Mouse (Mus musculus) adrenal gland, adult 2 months (tissue): ENCODE data around the gene Ets2. TPM values are rescaled to one million over a fixed set of nuclear protein-coding genes. Genes with fewer than 3 reads are reported as not detected.

Experiments used
- DNase-seq: peaks from one replicate; pipeline ENCODE4 v3.0.0; 2021
- long read RNA-seq: library from polyadenylated mRNA; stranded (forward); transcript quantifications from one replicate; pipeline ENCODE4 v2.0.0, GENCODE M21; 2021
- polyA plus RNA-seq: library from polyadenylated mRNA; depleted of rRNA; stranded (reverse); fragments of >200 nt; gene quantifications from 2 replicates; pipeline ENCODE4 v1.2.3, GENCODE M21; 2012; rRNA removed
- total RNA-seq, 2 experiments: library from RNA; stranded (reverse); gene quantifications; 2 replicates each; pipeline ENCODE4 v1.2.3; 2021

Ets2 gene
- total RNA-seq (10 to 100 TPM; 40.1 to 47.7 TPM), polyA plus RNA-seq (97.9 and 122 TPM in 2 replicates)
- long read RNA-seq, transcript Ets2-205 (1 exons, 3,312 nt): minor isoform, 5 of 38 reads
- long read RNA-seq, transcript Ets2-201 (10 exons, 3,890 nt): major isoform, 29 of 38 reads
- long read RNA-seq, partial matches to known transcripts: 3 of 38 reads
- long read RNA-seq, other reads (novel, unspliced or antisense): 1 of 38 reads

DNA sequence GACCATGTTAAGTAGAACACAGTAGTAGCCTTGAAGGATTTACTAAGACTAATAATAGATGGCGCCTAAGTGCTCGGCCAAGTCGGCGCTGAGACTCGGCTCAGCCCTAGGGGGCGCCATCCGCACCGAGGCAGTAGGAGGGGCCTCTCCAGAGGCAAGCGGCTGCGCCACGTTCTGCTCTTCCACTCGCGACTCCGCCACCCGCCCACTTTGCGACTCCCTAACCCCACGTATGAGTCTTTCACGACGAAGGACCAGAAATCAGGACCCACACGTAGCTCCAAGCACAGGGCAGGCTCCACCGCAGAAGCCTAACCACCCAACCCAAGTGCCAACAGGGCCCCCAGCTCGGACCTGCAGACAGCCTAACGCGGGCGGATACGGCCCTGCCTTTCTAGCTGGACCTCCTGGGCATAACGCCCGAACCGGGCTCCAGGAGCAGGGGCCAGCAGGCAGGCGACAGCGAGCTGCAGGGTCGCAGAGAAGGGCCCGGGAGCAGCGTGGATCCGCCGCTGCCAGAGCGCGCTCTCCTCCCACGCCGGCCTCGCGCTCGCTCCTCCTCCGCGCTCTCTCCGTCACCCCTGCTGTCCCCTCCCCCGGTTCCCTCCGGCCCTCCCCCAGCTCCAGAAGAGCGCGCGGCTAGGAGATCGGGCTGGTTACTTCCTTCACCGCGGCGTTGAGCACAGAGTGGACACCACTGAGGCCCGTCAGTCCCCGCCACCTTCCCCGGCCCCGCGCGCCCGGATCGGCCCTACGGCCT lies at the start of gene Ets2:
Gene Ets2, plus strand, starts transcription at position 274 of the 760 bp plus-strand sequence.
- DNase-seq: peak; percentile 95

DNA sequence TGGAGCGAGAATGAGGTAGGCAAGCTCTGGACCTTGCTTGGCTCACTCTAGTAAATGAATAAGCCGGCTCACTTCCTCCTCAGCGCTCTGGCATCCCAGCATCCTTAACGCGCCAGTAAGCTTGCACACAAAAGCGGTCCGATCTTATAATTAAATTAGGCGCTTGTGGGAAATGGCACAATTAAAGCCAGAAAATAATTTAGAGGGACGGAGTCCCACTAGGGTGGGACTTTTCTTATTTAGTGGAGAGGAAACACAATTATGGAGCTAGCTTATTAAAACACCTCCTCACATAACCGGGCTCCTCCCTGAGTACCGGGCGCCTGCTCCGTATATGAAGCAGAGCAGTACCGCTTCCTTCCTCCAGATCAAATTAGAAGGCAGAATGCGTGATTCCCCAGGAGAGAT lies 47.7 kb upstream of the Ets2 start:
- no peak for DNase-seq

DNA sequence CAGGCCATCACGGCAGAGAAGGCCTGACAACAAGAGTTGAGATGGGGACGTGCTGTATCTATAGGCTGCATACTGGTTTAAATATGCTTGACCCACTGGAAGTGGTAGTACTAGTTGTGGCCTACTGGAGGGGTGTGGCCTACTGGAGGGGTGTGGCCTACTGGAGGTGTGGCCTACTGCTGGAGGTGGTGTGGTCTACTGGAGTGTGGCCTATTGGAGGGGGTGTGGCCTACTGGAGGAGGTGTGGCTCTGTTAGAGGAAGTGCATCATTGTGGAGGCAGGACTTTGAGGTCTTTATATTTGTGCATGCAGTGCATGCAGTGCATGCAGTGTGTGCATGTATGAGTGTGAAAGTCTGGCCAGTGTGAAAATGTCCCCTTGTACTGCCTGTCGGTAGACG lies 45.3 kb upstream of the Ets2 start:
- no peak for DNase-seq

DNA sequence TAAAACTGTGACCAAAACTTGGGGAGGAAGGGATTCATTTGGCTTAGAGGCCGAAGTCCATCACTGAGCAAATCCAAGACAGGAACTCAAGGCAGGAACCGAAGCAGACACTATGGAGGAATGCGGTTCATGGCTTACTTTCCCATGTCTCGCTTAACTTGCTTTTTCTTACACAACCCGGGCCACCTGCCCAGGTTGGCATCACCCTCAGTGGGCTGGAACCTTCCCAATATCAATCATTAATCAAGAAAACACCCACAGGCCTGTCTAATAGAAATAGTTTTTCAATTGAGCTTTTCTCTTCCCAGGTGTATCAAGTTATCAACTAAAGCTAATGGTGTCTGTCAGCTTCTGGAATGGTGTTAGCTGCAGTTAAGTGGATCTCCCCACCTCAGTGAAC lies 44.7 kb upstream of the Ets2 start:
- no peak for DNase-seq

DNA sequence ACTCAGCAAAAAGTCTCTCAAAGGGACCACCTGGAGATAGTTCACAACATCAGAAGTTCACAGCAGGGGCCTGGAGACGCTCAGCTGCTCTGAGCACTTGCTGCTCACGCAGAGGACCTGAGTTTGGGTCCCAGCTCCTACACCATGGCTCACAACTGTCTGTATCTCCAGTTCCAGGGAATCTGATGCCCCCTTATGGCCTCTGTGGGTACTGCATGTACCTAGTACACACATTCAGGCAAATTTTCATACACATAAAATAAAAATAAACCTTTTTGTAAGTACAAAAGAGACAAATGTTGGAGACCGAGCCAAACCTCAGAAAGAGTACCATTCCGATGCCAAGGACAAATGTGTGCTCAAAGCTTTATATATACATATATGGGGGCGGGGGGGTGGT lies 44.1 kb upstream of the Ets2 start:
- no peak for DNase-seq

DNA sequence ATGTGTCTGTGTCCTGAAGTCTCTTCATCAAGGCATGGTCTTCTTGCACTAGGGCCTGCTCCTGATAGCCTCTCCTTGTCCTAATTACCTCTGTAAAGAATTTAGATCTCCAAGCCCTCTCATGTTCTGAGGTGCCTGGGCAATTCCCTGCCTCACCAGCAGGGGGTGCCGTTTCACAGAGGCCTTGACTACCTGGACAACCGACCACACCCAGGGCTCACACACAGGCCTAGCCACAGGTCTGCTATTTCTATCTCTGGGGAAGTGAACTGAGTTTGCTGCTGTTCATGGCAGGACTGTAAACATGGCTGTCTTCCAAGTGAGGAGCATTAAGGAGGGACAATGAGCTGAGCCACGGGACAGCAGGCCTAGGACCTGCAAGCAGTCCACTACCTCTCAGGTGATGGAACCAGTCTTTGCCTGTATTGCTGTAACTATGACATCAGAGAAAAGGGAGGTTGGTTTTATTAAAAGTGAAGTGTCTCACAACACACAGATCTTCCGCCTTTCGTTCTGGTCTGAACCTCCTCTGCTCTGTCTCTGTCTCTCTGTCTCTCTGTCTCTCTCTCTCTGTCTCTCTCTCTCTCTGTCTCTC lies 42.9 kb upstream of the Ets2 start:
- DNase-seq: peak; percentile 54

DNA sequence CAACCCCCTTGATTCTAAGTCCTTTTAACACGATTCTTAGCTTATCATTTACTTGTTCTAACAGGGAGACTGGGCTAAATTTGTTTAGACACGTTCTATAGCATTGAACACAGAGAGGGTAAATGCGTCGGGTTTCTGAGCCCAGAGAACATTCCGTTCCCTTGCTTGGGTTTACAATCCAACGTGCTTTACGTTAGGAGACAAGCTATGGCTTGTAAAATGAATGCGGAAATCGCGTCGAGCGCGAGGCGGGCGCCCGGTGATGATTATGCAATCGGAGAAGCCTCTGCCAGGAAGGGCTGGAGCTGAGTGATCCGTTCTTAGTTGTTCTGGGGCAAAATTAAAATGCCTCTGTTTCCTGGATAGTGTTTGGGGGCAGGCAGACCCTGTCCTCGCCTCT lies 42.4 kb upstream of the Ets2 start:
- DNase-seq: no peak

DNA sequence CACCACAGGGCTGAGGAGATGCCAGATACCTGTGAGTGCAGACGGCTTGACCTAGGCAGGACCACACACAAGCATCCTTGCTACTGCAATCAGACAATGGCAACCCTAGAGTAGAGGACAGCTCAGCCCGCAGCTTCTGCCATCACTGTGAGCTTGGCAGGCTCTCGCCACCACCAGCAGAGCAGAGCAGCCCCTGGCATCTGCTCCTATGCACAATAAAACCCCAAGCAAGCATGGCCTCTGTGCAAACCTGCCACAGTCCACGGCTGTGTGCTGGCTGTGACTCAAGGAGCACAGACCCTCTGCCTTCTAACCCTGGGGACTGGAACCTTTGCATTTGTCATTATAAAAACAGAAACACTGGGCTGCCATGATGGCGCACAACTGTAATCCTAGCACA lies 41.0 kb upstream of the Ets2 start:
- DNase-seq: no peak

DNA sequence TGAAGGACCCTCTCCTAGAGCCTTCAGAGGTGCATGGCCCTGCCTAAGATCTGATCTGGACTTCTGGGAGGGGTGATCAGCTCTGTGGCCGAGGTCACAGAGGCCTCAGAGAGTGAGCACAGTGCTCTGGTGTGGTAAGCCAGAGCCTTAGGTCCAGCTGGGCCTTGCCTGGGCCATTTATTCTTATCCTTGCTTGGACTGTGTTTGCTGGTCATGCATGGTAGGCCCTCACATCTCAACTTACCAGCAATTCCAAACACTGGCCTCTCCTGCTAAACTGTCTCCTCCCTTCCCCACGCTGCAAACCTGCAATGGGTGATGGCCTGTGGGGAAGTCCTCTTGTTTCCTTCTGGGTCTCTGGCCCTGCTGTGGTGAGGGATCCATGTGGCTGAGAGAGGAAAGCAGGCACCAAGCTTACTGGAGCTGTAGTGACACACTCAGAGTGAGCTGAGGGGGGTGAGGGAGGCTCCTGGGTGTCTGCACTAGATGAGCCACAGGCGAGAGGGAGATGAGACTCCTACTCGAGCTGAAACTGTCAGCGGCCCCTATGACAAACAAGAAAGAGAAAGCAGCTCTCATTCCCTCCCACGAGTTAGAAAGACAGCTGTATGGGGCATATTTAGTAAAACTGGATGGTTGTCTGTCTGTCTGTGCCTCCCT lies 36.3 kb upstream of the Ets2 start:
- DNase-seq: no peak

DNA sequence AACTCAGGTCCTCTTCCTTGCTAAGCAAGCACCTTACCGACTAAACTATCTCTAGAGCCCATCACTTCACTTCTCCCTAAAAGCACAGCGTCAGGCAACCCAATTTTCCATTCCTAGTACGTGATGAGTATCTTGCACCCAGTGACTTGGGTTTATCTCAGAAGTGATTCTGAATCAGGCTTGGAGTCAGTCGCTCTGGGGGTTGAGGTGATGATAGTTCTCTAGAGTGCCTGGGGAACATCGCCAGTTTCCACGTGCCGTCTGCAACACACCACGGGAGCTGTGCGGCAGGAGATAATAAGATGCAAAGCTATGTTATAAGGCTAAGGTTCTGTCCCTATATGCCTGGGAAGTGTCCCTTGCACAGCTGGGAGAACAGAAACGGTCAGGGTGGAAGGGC lies 35.6 kb upstream of the Ets2 start:
- DNase-seq: no peak

DNA sequence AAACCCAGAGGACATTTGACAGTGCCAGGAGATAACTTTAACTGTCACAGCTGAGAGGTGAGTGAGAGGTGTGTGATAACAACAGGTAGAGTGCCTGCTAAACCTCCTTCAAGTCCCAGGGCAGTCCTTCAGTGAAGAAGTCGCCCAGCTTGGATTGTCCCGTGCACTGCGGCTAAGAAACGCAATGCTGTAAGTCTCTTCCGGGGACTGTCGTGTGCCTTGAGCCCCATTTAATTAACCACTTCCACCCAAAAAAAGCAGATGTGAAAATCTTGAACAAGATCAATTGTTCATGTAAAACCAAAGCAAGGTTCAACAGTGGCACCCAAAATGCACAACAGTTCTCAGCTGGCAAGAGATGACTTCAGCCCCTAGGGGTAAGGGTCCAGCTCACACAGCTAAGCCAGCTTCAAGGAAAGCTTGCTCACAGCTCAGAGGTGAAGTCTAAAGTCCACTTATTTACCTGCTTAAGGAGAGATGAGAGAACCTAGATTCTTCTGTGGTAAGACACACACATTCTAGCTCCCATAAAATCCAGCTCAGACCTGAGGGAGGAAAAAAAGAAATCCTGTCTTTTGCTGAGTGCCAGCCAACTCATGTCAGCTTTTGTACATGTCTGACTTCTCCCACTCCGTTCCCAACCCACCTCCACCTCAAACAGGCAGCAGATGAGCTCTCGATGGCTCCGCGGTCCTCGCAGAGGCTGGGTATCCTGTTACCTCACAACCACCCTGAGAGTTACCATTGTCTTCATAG lies 34.3 kb upstream of the Ets2 start:
- no peak for DNase-seq

DNA sequence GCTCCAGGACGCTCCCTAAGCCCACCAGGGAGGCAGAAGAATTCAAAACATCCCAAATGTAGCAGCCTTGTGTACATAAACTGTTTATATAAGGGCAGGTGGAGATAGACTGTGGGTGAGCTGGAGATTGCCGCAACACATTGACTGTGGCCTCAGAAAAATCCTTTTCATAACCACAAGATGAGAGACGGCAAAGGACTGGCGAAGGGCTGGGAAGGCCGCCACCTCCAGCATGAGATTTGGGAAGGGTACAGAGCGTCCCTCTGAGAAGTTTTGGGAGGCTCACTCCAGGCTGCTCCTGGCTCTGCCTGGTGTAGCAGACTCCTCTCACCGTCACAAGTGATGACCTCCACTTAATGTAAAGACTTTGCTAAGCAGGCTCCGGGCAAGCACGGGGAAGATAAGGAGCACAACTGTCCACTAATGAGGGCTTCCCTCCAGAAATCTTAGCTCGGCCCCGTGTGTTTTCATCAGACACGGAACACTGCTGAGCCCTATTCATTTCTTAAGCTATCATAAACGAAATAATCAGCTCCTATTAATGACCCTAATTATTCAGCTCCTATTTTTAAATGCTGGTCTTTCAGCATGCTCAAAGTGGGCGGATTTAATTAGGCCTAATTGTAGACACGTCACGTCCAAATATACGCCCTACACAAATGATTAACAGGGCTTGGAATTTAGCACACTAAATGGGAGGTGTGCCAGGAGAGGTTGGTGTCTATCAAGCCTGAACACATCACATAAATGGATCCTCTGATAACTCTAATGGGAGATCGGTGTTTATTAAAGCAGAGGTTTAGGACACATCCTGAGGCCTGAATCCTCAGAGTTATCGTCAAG lies 33.5 kb upstream of the Ets2 start:
- no peak for DNase-seq

DNA sequence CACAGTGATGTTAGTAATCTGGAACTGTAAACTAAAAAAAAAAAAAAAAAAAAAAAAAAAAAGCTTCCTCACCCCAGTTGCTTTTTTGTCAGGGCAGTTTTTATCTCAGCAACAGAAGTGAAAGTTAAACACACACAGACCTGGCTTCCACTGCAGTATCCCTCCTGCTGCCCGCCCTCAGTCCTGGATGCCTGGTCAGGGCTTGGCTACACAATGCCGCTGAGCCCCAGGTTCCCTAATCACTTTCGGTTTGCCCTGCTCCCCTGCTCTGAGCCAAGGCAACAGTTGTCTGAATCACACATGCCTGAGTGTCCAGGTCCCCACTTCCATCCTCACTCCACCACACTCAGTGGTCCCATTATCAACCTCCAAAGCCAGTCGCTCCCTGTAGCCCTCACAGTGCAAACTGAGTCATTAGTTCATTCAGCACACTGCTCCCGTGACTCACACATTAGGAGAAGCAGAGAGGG lies 27.4 kb upstream of the Ets2 start:
- DNase-seq: peak; percentile 17

DNA sequence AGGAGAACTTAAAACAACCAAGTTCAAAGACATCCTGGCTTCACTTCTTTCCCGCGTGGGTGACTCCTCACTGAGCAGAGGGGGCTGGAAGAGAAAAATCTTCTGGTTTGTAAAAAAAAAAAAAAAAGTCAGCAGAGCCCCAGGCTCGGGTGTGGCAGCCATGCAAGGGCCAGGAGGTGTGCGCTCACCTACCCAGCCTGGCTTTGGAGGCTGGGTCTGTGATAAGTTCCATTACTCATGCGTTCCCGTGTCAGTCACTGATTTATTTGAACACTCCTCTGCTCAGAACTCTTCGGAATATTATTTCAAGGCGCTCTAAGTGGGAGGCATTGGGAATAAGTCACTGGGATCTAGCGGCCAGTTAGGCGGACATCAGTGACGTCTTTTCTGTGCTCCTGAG lies 26.7 kb upstream of the Ets2 start:
- peak; percentile 41 for DNase-seq

DNA sequence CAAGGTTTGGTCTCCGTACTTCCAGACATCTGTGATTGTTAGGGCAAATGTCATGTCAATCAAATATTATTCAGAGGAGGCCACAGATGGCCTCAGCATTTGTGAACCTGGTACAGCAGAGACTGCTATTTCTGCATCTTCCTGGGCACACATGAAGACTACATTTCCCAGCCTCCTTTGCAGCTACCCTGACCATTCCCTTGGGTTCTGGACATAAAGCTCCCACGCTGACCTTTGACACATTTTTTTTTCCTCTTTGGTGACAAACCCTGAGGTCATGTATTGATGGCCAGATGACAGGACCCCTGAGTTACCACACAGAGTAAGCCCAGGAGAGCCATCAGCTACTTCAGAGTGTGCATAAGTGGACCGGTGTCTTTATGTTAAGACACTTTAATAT lies 25.2 kb upstream of the Ets2 start:
- no peak for DNase-seq

DNA sequence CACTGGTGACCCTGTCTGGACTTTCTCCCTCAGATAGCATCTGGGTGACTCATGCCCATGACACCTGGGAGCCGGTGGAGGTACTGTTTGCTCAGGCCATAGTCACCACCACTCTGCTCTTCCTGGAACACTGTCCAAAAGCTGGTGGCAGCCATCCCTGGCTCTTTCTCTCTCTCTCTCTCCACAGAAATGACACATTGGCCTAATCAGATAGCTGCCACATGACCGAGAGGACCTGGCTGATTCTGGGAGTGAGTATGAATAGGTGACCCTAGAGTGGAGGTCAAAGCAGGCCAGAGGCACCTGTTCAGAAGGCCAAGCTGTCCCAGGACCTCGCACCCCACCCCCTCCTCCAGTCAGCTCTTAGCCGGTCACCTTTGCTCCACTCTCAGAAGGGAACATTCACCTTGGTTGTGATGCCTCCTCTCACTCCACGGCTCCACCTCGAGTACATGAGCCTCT lies 19.4 kb upstream of the Ets2 start:
- peak; percentile 20 for DNase-seq

DNA sequence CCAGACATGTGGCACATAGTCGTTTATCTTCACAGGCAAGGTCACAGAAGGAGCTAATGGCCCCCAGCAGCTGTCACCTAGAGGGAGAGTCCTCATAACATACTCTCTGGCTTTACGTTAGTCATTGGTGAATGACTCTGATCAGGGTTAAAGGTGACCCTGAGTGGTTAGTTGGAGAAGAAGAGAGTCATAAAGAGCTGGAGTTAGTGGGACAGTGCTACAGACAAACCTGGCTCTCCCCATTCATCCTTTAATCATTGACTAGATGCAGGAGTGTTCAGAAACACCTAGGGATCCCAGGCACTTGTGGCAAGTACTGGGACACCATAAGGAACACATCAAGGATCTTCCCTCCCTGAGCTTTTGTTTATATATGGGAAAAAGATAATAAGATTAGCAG lies 16.1 kb upstream of the Ets2 start:
- DNase-seq: no peak

DNA sequence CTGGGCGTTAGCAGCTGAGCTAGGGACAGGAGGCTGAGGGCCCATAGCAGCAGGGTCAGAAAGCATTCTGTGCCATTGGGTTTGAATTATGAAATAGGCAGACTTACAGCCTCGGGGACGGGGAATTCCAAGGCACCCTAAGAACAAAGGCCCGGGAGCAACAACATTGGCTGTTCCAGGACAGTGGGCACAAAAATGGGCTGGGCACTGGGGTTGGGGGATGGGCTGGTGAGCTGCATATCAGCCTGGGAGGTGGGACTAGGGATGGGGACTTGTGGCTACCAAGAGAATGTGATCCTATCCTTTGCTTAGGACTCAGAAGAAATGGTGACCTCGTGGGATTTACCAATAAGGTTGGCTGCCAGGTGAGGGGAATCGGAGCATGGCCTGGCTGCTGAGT lies 15.6 kb upstream of the Ets2 start:
- no peak for DNase-seq

DNA sequence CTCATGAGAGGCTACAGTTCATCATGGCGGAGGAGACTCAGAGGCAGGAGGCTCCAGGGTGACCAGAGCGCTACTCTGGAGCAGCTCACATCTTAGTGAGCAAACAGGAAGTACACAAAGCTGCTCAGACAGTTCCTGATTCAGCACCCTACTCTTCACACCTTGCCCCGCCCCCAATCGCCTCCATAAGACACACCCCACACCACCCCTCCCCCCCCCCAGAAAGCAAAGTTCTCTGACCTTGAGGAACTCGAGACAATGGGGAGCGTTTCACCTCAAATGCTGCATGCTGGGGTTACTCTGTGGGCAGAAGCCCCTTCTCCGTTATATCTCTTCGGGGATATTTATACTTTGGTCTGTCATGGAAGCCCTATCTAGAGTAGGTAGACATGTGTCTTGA lies 15.0 kb upstream of the Ets2 start:
- no peak for DNase-seq

DNA sequence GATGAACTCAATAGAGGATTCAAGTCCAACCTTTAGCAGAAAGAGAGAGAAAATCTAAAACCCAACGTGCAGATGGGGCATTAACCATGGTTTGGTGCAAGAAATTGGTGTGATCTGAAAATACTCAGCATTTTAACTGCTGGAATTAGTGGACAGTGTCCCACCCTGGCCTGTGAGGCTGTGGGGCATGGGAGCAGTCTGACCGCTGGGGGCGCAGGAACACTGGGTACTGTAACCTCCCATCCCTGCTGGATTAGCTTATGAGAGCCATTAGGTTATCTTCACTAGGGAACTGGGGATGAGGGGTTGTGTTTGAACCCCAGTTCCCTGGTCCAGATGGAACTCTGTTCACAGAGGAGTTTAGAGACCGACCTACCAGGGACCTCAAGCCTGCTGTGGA lies 13.9 kb upstream of the Ets2 start:
- no peak for DNase-seq

DNA sequence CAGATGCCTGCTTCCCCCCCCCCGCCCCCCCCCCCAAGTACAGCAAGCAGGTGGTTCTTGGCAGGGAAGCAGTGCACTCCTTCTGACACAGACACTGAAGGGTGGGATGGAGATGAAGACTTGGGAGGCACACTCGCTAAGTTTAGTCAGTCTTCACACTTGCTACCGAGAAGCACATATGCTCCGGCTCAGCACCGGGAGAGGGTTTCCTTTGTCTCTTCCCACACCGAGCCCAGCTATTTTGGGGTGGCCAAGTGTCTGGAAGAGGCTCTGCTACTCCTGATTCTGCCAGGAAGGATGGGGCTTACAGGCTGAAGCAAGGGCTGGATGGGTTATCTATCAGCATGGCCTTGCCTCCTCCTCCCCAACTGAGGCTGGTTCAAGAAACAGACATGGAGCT lies 5.3 kb upstream of the Ets2 start:
- no peak for DNase-seq
